ENCODE assay signal across 11 mouse cellular contexts in the genomic region with DNA sequence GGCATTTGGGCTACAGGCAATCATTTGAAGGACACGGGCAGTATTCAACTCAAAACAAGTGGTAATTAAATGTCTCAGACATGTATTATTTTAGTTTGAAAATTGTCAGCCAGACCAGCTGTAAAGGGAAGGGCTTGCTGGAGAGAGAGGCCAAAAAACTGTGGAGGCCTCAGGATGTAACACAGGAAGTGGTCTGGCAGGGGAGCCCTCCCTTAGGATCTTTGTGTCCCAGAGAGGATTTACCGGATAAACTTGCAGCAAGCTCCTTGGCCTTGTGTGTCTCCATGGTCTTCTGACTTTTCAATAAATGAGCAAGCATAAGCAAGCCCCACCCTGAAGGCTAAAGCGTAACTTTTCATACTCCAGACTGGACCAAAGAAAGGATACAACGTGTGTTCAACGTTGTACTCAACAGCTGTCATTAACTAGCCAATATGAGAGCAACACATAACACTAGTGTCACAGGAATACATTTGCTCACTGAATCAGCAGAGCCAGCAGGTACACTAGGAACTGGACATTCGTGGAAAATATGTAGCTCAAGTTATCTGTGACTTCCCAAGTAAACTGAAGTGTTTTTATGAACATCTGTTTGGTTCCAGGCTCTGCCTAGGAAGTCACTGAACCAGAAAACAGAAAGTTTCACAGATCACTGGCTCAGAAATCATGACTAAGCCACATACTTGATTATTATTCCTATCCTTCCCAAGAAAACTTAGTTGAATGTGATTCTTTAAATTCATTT. TPM values are rescaled to one million over a fixed set of nuclear protein-coding genes. Genes with fewer than 3 reads are reported as not detected.
DNase-seq lines count a peak whose midpoint lies in the region; ATAC-seq and TF ChIP-seq lines count a peak whose summit lies in the region.
"Had no signal": no experiment of that assay in that cellular context is flagged by ENCODE, and none has a peak within 500 bp of the region (broad histone marks: within the 10 kb centered on the region; RNA-seq: fewer than 3 reads in every experiment).

No protein-coding gene starts in this region.

- peaks cover 4% of the 10 kb centered on the region; the same call in 1 of the 2 replicates for H3K4me1 ChIP-seq in lung, postnatal 0 days (ENCODE audit: insufficient read depth, low read depth, low read length)
- peaks cover 16% of the 10 kb centered on the region; the same call in 1 of the 2 replicates for H3K4me1 ChIP-seq in kidney, embryonic 16.5 days (ENCODE audit: insufficient read depth, low read length)
- H3K4me1 ChIP-seq in stomach, embryonic 16.5 days (ENCODE audit: control insufficient read depth, insufficient read depth, low read length) = peaks cover 3% of the 10 kb centered on the region; the same call in 1 of the 2 replicates
- H3K4me1 ChIP-seq in intestine, embryonic 16.5 days (ENCODE audit: control insufficient read depth, insufficient read depth, low read length) = no peaks in the 10 kb centered on the region

- no peaks in the 10 kb centered on the region for H3K9me3 ChIP-seq in lung, postnatal 0 days (ENCODE audit: low read length)
- H3K9me3 ChIP-seq in kidney, embryonic 16.5 days (ENCODE audit: low read length) = no peaks in the 10 kb centered on the region
- H3K9me3 ChIP-seq in stomach, embryonic 16.5 days (replicated peaks; ENCODE audit: control insufficient read depth, low read length) = no peaks in the 10 kb centered on the region
- H3K9me3 ChIP-seq in intestine, embryonic 16.5 days (ENCODE audit: control insufficient read depth, low read length) = no peaks in the 10 kb centered on the region
- H3K9me3 ChIP-seq: embryonic facial prominence, embryonic 13.5 days had no signal

- H3K27ac ChIP-seq in lung, postnatal 0 days (ENCODE audit: low read length) = no peak overlapping the region
- H3K27ac ChIP-seq in kidney, embryonic 16.5 days (ENCODE audit: low read length) = peak overlapping the region; percentile 6
- H3K27ac ChIP-seq in stomach, embryonic 16.5 days (ENCODE audit: low read length) = peak overlapping the region; percentile 44
- H3K27ac ChIP-seq in intestine, embryonic 16.5 days (ENCODE audit: low read length) = no peak overlapping the region
- H3K27ac ChIP-seq: embryonic facial prominence, embryonic 13.5 days had no signal

- no peak overlapping the region for H3K9ac ChIP-seq in lung, postnatal 0 days (replicated peaks; ENCODE audit: low read depth)
- no peak overlapping the region for H3K9ac ChIP-seq in kidney, embryonic 16.5 days (replicated peaks; ENCODE audit: low read length)
- no peak overlapping the region for H3K9ac ChIP-seq in stomach, embryonic 16.5 days (ENCODE audit: low read length)
- no peak overlapping the region for H3K9ac ChIP-seq in intestine, embryonic 16.5 days (ENCODE audit: low read depth, low read length)
- H3K9ac ChIP-seq: embryonic facial prominence, embryonic 13.5 days had no signal

- peak; percentile 52 for ATAC-seq in lung, postnatal 0 days
- peak; percentile 54; the same call in 1 of the 2 replicates for ATAC-seq in kidney, embryonic 16.5 days (ENCODE audit: low FRiP score, low TSS enrichment)
- 0 out of 2 replicates have a peak, but pooled peaks have one; percentile 17 for ATAC-seq in stomach, embryonic 16.5 days (ENCODE audit: insufficient read depth, low FRiP score)
- no peak for ATAC-seq in intestine, embryonic 16.5 days

- no peak for TF ChIP-seq CTCF in lung, postnatal 0 days (IDR thresholded peaks at IDR 0.05)

- H3K4me3 ChIP-seq in lung, postnatal 0 days (ENCODE audit: low read depth, low read length) = no peak overlapping the region
- H3K4me3 ChIP-seq in kidney, embryonic 16.5 days (ENCODE audit: low read length) = no peak overlapping the region
- H3K4me3 ChIP-seq in stomach, embryonic 16.5 days (replicated peaks; ENCODE audit: low read length) = no peak overlapping the region
- H3K4me3 ChIP-seq in intestine, embryonic 16.5 days (ENCODE audit: low read length) = no peak overlapping the region
- H3K4me3 ChIP-seq: embryonic facial prominence, embryonic 13.5 days had no signal

- peak; percentile 37 for DNase-seq in lung, postnatal 0 days (ENCODE audit: low spot score)
- DNase-seq in lung, postnatal 25 days (ENCODE audit: low spot score) = no peak
- DNase-seq in heart, adult 9 months (ENCODE audit: low spot score in 2 of 2) = peak; percentile 76 to 84
- DNase-seq in left cerebral cortex, adult 8-10 months (ENCODE audit: low spot score in 2 of 2) = no peak
- DNase-seq: cerebellum, adult 9-11 months had no signal

- H3K36me3 ChIP-seq in lung, postnatal 0 days (ENCODE audit: insufficient read depth, low read length) = no peaks in the 10 kb centered on the region
- H3K36me3 ChIP-seq in kidney, embryonic 16.5 days (ENCODE audit: insufficient read depth, low read length) = no peaks in the 10 kb centered on the region
- no peaks in the 10 kb centered on the region for H3K36me3 ChIP-seq in stomach, embryonic 16.5 days (ENCODE audit: control insufficient read depth, insufficient read depth, low read length)
- H3K36me3 ChIP-seq in intestine, embryonic 16.5 days (ENCODE audit: control insufficient read depth, insufficient read depth, low read length) = no peaks in the 10 kb centered on the region
- H3K36me3 ChIP-seq: embryonic facial prominence, embryonic 13.5 days had no signal

- peak; percentile 52 for TF ChIP-seq EP300 in lung, postnatal 0 days (IDR thresholded peaks at IDR 0.05)

- no peak overlapping the region for H3K4me2 ChIP-seq in lung, postnatal 0 days (replicated peaks; ENCODE audit: low read depth, low read length)
- no peak overlapping the region for H3K4me2 ChIP-seq in kidney, embryonic 16.5 days (replicated peaks; ENCODE audit: low read depth, low read length)
- H3K4me2 ChIP-seq in stomach, embryonic 16.5 days (ENCODE audit: low read depth, low read length) = no peak overlapping the region
- H3K4me2 ChIP-seq in intestine, embryonic 16.5 days (ENCODE audit: low read depth, low read length) = no peak overlapping the region
- H3K4me2 ChIP-seq: embryonic facial prominence, embryonic 13.5 days had no signal

- 50% methylated on average over 6 of the region's 6 CpGs for WGBS in lung, postnatal 0 days
- WGBS in kidney, embryonic 16.5 days = 45% methylated on average over 6 of the region's 6 CpGs
- 50% methylated on average over 6 of the region's 6 CpGs for WGBS in stomach, embryonic 16.5 days
- WGBS in intestine, embryonic 16.5 days = 72% methylated on average over 6 of the region's 6 CpGs

- no peaks in the 10 kb centered on the region for H3K27me3 ChIP-seq in lung, postnatal 0 days (replicated peaks; ENCODE audit: insufficient read depth, low read length)
- H3K27me3 ChIP-seq in kidney, embryonic 16.5 days (ENCODE audit: insufficient read depth, low read length) = no peaks in the 10 kb centered on the region
- no peaks in the 10 kb centered on the region for H3K27me3 ChIP-seq in stomach, embryonic 16.5 days (ENCODE audit: control insufficient read depth, insufficient read depth, low read length)
- H3K27me3 ChIP-seq in intestine, embryonic 16.5 days (replicated peaks; ENCODE audit: control insufficient read depth, insufficient read depth, low read length) = no peaks in the 10 kb centered on the region
- H3K27me3 ChIP-seq: CH12.LX; embryonic facial prominence, embryonic 13.5 days had no signal

RNA-seq across cellular contexts. Expression of gene Lyplal1, which starts 19.7 kb away (rescaled TPM):
- polyA plus RNA-seq in lung, postnatal 0 days (2015; fragmentation: Nextera tagmentation; extraction: Ambion mirVana) = 14.7 and 16.9 TPM in 2 replicates
- polyA plus RNA-seq in kidney, embryonic 16.5 days (2015; fragmentation: Nextera tagmentation; extraction: Ambion mirVana) = 23.4 and 27.0 TPM in 2 replicates
- polyA plus RNA-seq in stomach, embryonic 16.5 days (2015; fragmentation: Nextera tagmentation; extraction: Ambion mirVana) = 15.9 and 16.5 TPM in 2 replicates
- 10 to 100 TPM in 2 of 4 experiments, 1 to 10 TPM in 2; 8.9 to 11.9 (median 9.7) TPM for total RNA-seq in left cerebral cortex, adult 8-10 months (2022)
- 18.3 and 22.7 TPM in 2 replicates for polyA plus RNA-seq in intestine, embryonic 16.5 days (2015; fragmentation: Nextera tagmentation; extraction: Ambion mirVana)
- total RNA-seq: CH12.LX; monocyte, adult 5-6 weeks had no signal

Comparison
In these comparisons a context has a peak if more than half of its experiments do, and no peak if none do; other contexts are left out.
1. DNase-seq: peak in lung, postnatal 0 days (single experiment) and heart, adult 9 months (2 of 2); none in lung, postnatal 25 days (single experiment) and left cerebral cortex, adult 8-10 months (0 of 2).
2. H3K27ac ChIP-seq: peak in kidney, embryonic 16.5 days (single experiment) and stomach, embryonic 16.5 days (single experiment); none in lung, postnatal 0 days (single experiment) and intestine, embryonic 16.5 days (single experiment).